Mouse (Mus musculus) megakaryocyte, adult 5-6 weeks (primary cell): ENCODE data around the gene Hprt. TPM values are rescaled to one million over a fixed set of nuclear protein-coding genes. Genes with fewer than 3 reads are reported as not detected.

Experiments
- ATAC-seq: 2 replicates; pipeline ENCODE4 v1.8.0; 2016; ENCODE audit warnings: mild to moderate bottlenecking, inconsistent platforms; ENCODE audit not compliant: poor library complexity, severe bottlenecking
- total RNA-seq, 2 experiments: library from RNA; stranded (forward) in 1 of 2; stranded (reverse) in 1 of 2; fragments of 153-499, 151-499 nt in 1 of 2; fragments of 221-1000, 200-1000 nt in 1 of 2; gene quantifications; 2 replicates each; pipeline versions ENCODE4 v1.2.3 to v1.2.4; 2015 to 2017

The Hprt gene
- total RNA-seq, 2 experiments from 2014 or later: 293 to 308 TPM

GRCm38 (mm10) chrX:53040138-53040537, 52.2 kb downstream of the Hprt start:
- no peak for ATAC-seq

- no peak for ATAC-seq
Observed at GRCm38 (mm10) chrX:53041006-53041405, 53.1 kb downstream of the Hprt start.

- ATAC-seq: peak; percentile 54; the same call in 1 of the 2 replicates
Observed at GRCm38 (mm10) chrX:53045187-53045903, 57.4 kb downstream of the Hprt start.

GRCm38 (mm10) chrX:53046033-53046432, 58.1 kb downstream of the Hprt start:
- ATAC-seq: no peak

- no peak for ATAC-seq
Observed at GRCm38 (mm10) chrX:53046911-53047310, 59.0 kb downstream of the Hprt start.

GRCm38 (mm10) chrX:53049196-53049595, 61.3 kb downstream of the Hprt start:
- ATAC-seq: no peak

GRCm38 (mm10) chrX:53050353-53050752, 62.4 kb downstream of the Hprt start:
- no peak for ATAC-seq

- no peak for ATAC-seq
Observed at GRCm38 (mm10) chrX:53052652-53053500, 64.9 kb downstream of the Hprt start.

- ATAC-seq: no peak
Observed at GRCm38 (mm10) chrX:53053885-53054284, 65.9 kb downstream of the Hprt start.

- 0 out of 2 replicates have a peak, but pooled peaks have one; percentile 21 for ATAC-seq
Observed at GRCm38 (mm10) chrX:53055771-53056170, 67.8 kb downstream of the Hprt start.

- ATAC-seq: peak; percentile 34
Observed at GRCm38 (mm10) chrX:53056627-53057026, 68.7 kb downstream of the Hprt start.

- peak; percentile 93 for ATAC-seq
Observed at GRCm38 (mm10) chrX:53057054-53057759, 69.3 kb downstream of the Hprt start.

GRCm38 (mm10) chrX:53057760-53058090, 69.8 kb downstream of the Hprt start:
- no peak for ATAC-seq

- ATAC-seq: no peak
Observed at GRCm38 (mm10) chrX:53058459-53059280, 70.7 kb downstream of the Hprt start.

- ATAC-seq: no peak
Observed at GRCm38 (mm10) chrX:53059426-53060007, 71.6 kb downstream of the Hprt start.

- no peak for ATAC-seq
Observed at GRCm38 (mm10) chrX:53064406-53064805, 76.5 kb downstream of the Hprt start.
